Mouse (Mus musculus) heart, embryonic 15.5 days (tissue): ENCODE data around the gene Tm2d3. TPM values are rescaled to one million over a fixed set of nuclear protein-coding genes. Genes with fewer than 3 reads are reported as not detected.

Source experiments
- polyA plus RNA-seq: library from polyadenylated mRNA; unstranded; fragments of >200 nt; fragmentation: Nextera tagmentation; extraction: Ambion mirVana; gene quantifications from 2 replicates; pipeline ENCODE4 v1.2.1, GENCODE M21; 2015

Tm2d3 gene
- polyA plus RNA-seq, 1 experiment from 2014 or later, result 47.0 TPM

Other genes with a start within 250 kb of the Tm2d3 start
- 21.0 and 24.4 TPM in 2 replicates for gene Tjp1, start 163.4 kb upstream of the Tm2d3 start, polyA plus RNA-seq
- gene Tarsl2, start 46.3 kb upstream of the Tm2d3 start, polyA plus RNA-seq, result 14.6 and 17.0 TPM in 2 replicates
- gene Pcsk6, start 170.6 kb downstream of the Tm2d3 start, polyA plus RNA-seq, result 1.8 and 2.7 TPM in 2 replicates